Comparison of ENCODE assay signal across 8 mouse cellular contexts in the genomic region with DNA sequence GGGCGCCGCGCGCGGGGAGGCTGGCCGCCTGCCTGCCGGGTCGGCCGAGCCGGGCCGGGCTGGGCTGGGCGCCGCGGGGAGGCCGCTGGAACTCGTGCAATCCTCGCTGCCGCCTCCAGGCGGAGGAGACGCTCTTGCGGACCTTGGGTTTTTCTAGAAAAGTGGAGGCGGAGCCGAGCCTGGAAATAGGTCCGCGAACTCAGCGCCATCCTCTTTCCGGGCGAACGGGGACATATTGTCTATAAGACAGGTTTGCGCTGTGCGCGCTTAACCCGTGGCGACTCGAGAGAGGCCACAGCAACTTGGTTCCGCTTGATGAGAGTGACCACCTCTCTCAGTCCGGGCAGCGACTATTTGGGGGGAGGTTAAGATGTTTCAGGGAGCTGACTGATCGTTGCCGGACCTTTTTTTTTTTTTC. TPM values are rescaled to one million over a fixed set of nuclear protein-coding genes. Genes with fewer than 3 reads are reported as not detected.
DNase-seq lines count a peak whose midpoint lies in the region; ATAC-seq lines count a peak whose summit lies in the region.

No protein-coding gene starts in this region.

- H3K4me2 ChIP-seq in forebrain, embryonic 14.5 days (ENCODE audit: low read length), result peak overlapping the region; percentile 51
- peak overlapping the region; percentile 62 for H3K4me2 ChIP-seq in neural tube, embryonic 14.5 days (ENCODE audit: low read depth, low read length)

- H3K4me3 ChIP-seq in forebrain, embryonic 14.5 days (ENCODE audit: low read depth, low read length), result peak overlapping the region; percentile 76
- H3K4me3 ChIP-seq in neural tube, embryonic 14.5 days (ENCODE audit: low read depth, low read length), result peak overlapping the region; percentile 83

- H3K27ac ChIP-seq in forebrain, embryonic 14.5 days (ENCODE audit: low read depth, low read length), result peak overlapping the region; percentile 98
- H3K27ac ChIP-seq in neural tube, embryonic 14.5 days (ENCODE audit: low read depth, low read length), result peak overlapping the region; percentile 99

- peak; percentile 85 for DNase-seq in ES-CJ7 (ENCODE audit: low read depth, low spot score)
- peak; percentile 88 for DNase-seq in cerebellum, adult 11 months
- peak; percentile 93 for DNase-seq in forebrain, embryonic 14.5 days (ENCODE audit: low spot score)
- peak; percentile 92 to 94 for DNase-seq in heart, postnatal 14 days
- peak; percentile 88 for DNase-seq in layer of hippocampus, adult 11-12 months (ENCODE audit: low spot score)
- peak; percentile 91 for DNase-seq in lung, adult 18-20 months
- peak; percentile 93 for DNase-seq in testis, postnatal 10 days (ENCODE audit: low spot score)

- ATAC-seq in forebrain, embryonic 14.5 days, result peak; percentile 75
- peak; percentile 71 for ATAC-seq in neural tube, embryonic 14.5 days (ENCODE audit: low read depth)

- no peaks in the 10 kb centered on the region for H3K27me3 ChIP-seq in forebrain, embryonic 14.5 days (replicated peaks; ENCODE audit: control insufficient read depth, insufficient read depth, low read length)
- no peaks in the 10 kb centered on the region for H3K27me3 ChIP-seq in neural tube, embryonic 14.5 days (ENCODE audit: control insufficient read depth, insufficient read depth, low read length)

- intact Hi-C loops in heart, postnatal 14 days (cut with DNase I), result no loop called here

- H3K9me3 ChIP-seq in forebrain, embryonic 14.5 days (replicated peaks; ENCODE audit: control insufficient read depth, low read length), result no peaks in the 10 kb centered on the region
- no peaks in the 10 kb centered on the region for H3K9me3 ChIP-seq in neural tube, embryonic 14.5 days (ENCODE audit: control insufficient read depth, low read length)

- WGBS in forebrain, embryonic 14.5 days, result under 1% methylated on average over 40 of the region's 40 CpGs
- under 1% methylated on average over 40 of the region's 40 CpGs for WGBS in neural tube, embryonic 14.5 days

- H3K36me3 ChIP-seq in forebrain, embryonic 14.5 days (ENCODE audit: control insufficient read depth, insufficient read depth, low read length), result peaks cover 42% of the 10 kb centered on the region
- peaks cover 33% of the 10 kb centered on the region for H3K36me3 ChIP-seq in neural tube, embryonic 14.5 days (ENCODE audit: control insufficient read depth, insufficient read depth, low read length)

- peak overlapping the region; percentile 92 for H3K9ac ChIP-seq in forebrain, embryonic 14.5 days (ENCODE audit: low read length)
- peak overlapping the region; percentile 97 for H3K9ac ChIP-seq in neural tube, embryonic 14.5 days (replicated peaks; ENCODE audit: low read depth, low read length)

- peaks cover 14% of the 10 kb centered on the region for H3K4me1 ChIP-seq in forebrain, embryonic 14.5 days (ENCODE audit: control insufficient read depth, insufficient read depth, low read length)
- peaks cover 11% of the 10 kb centered on the region; the same call in 1 of the 2 replicates for H3K4me1 ChIP-seq in neural tube, embryonic 14.5 days (ENCODE audit: control insufficient read depth, insufficient read depth, low read length)

RNA-seq across cellular contexts. Expression of a gene that starts 0.8 kb away (rescaled TPM):
- polyA plus RNA-seq in forebrain, embryonic 14.5 days (2014; fragmentation: Nextera tagmentation; extraction: Ambion mirVana), result 979 and 1,156 TPM in 2 replicates
- 1,000 to 10,000 TPM; 2,748 to 2,964 TPM for total RNA-seq in heart, postnatal 14 days (2021)
- polyA plus RNA-seq in neural tube, embryonic 14.5 days (2014; fragmentation: Nextera tagmentation; extraction: Ambion mirVana), result 788 and 789 TPM in 2 replicates

RNA-seq across cellular contexts. Expression of a gene that starts 58.9 kb away (rescaled TPM):
- 10.0 and 11.6 TPM in 2 replicates for polyA plus RNA-seq in forebrain, embryonic 14.5 days (2014; fragmentation: Nextera tagmentation; extraction: Ambion mirVana)
- total RNA-seq in heart, postnatal 14 days (2021), result 10 to 100 TPM; 20.8 to 21.1 TPM
- polyA plus RNA-seq in neural tube, embryonic 14.5 days (2014; fragmentation: Nextera tagmentation; extraction: Ambion mirVana), result 13.3 and 13.5 TPM in 2 replicates

Comparison
In these comparisons a context has a peak if more than half of its experiments do, and no peak if none do; other contexts are left out.
1. Peak in every context shown above with its lines: DNase-seq, ATAC-seq, H3K4me3 ChIP-seq and H3K27ac ChIP-seq.